Mouse (Mus musculus): Measurements from ENCODE around the gene Edem2.
"Not testable (repeated sequence)": the region's sequence is repeated elsewhere in the genome, so short reads cannot be mapped to it uniquely, and the experiment has no call there.

Gene Edem2

GRCm38 (mm10) chr2:155735766-155736165, 6.5 kb upstream of the Edem2 start, which contains the start of gene Gm17581:
Gene Gm17581, minus strand, starts transcription at chr2:155735866.
- not testable (repeated sequence) for DNase-seq (ENCODE audit: low spot score)

- DNase-seq (ENCODE audit: low spot score), result no peak
These were observed 5.8 kb upstream of the Edem2 start for GRCm38 (mm10) chr2:155735080-155735479.

GRCm38 (mm10) chr2:155728742-155729141, 533 bp downstream of the Edem2 start:
- no peak for DNase-seq (ENCODE audit: low spot score)

GRCm38 (mm10) chr2:155727764-155728395, 1.4 kb downstream of the Edem2 start:
- DNase-seq (ENCODE audit: low spot score), result no peak

- DNase-seq (ENCODE audit: low spot score), result no peak
These were observed 3.0 kb downstream of the Edem2 start for GRCm38 (mm10) chr2:155726302-155726701.

GRCm38 (mm10) chr2:155724526-155724925, 4.7 kb downstream of the Edem2 start:
- DNase-seq (ENCODE audit: low spot score), result no peak

- DNase-seq (ENCODE audit: low spot score), result no peak
These were observed 5.2 kb downstream of the Edem2 start for GRCm38 (mm10) chr2:155724036-155724435.

- DNase-seq (ENCODE audit: low spot score), result no peak
These were observed 8.7 kb downstream of the Edem2 start for GRCm38 (mm10) chr2:155720585-155720984.

- no peak for DNase-seq (ENCODE audit: low spot score)
These were observed 11.9 kb downstream of the Edem2 start for GRCm38 (mm10) chr2:155717082-155717990.

GRCm38 (mm10) chr2:155710557-155710956, 18.7 kb downstream of the Edem2 start:
- no peak for DNase-seq (ENCODE audit: low spot score)

GRCm38 (mm10) chr2:155707251-155707650, 22.0 kb downstream of the Edem2 start:
- DNase-seq (ENCODE audit: low spot score), result no peak

GRCm38 (mm10) chr2:155703630-155704029, 25.6 kb downstream of the Edem2 start:
- peak; percentile 64 for DNase-seq (ENCODE audit: low spot score)

GRCm38 (mm10) chr2:155701399-155701919, 27.8 kb downstream of the Edem2 start:
- no peak for DNase-seq (ENCODE audit: low spot score)

- not testable (repeated sequence) for DNase-seq (ENCODE audit: low spot score)
These were observed 30.8 kb downstream of the Edem2 start for GRCm38 (mm10) chr2:155698443-155698842.

- no peak for DNase-seq (ENCODE audit: low spot score)
These were observed 32.4 kb downstream of the Edem2 start for GRCm38 (mm10) chr2:155696851-155697250.

GRCm38 (mm10) chr2:155696091-155696558, 33.1 kb downstream of the Edem2 start:
- DNase-seq (ENCODE audit: low spot score), result peak; percentile 92

- DNase-seq (ENCODE audit: low spot score), result no peak
These were observed 34.0 kb downstream of the Edem2 start for GRCm38 (mm10) chr2:155695316-155695715.

GRCm38 (mm10) chr2:155694564-155694963, 34.7 kb downstream of the Edem2 start:
- no peak for DNase-seq (ENCODE audit: low spot score)

- no peak for DNase-seq (ENCODE audit: low spot score)
These were observed 36.1 kb downstream of the Edem2 start for GRCm38 (mm10) chr2:155693136-155693535.

GRCm38 (mm10) chr2:155691723-155692493, 37.4 kb downstream of the Edem2 start, which contains the start of gene Trpc4ap:
Gene Trpc4ap, minus strand, starts transcription at chr2:155692384.
- peak; percentile 98 for DNase-seq (ENCODE audit: low spot score)

GRCm38 (mm10) chr2:155691336-155691722, 37.9 kb downstream of the Edem2 start:
- no peak for DNase-seq (ENCODE audit: low spot score)

GRCm38 (mm10) chr2:155689211-155689610, 40.1 kb downstream of the Edem2 start:
- no peak for DNase-seq (ENCODE audit: low spot score)

Data from embryo, embryonic 10 days (tissue).